8 mouse cellular contexts compared by ENCODE assay signal in the genomic region with DNA sequence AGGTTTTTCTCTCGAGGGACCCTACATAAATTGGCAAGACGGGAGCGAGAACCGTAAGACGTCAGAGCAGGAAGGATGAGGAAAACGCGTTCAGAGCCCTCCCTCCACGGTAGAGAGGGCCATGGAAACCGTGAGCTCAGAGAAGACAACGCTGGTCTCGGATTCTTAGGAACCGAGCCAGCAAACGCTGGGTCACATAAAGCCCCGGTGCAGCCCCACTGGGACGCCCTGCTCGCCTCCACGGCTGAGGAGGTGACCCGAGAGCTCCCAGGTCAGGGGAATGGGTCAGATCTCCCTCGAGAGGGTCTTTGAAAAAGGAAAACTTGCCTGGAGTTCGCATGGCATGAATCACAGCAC. TPM values are rescaled to one million over a fixed set of nuclear protein-coding genes. Genes with fewer than 3 reads are reported as not detected.
DNase-seq lines count a peak whose midpoint lies in the region; ATAC-seq and TF ChIP-seq lines count a peak whose summit lies in the region.

No protein-coding gene starts in this region.

- TF ChIP-seq POLR2A in bone marrow macrophage, adult 2 months (IDR thresholded peaks at IDR 0.05; ENCODE audit: borderline replicate concordance, low read depth, low read length), result no peak
- no peak for TF ChIP-seq POLR2A in liver, adult 2 months (IDR thresholded peaks at IDR 0.05; ENCODE audit: extremely low read depth, insufficient read depth, low read length)
- no peak for TF ChIP-seq POLR2A in small intestine, adult 2 months (IDR thresholded peaks at IDR 0.05; ENCODE audit: low read depth, low read length)

- no peaks in the 10 kb centered on the region for H3K4me1 ChIP-seq in kidney, embryonic 14.5 days (ENCODE audit: control insufficient read depth, insufficient read depth, low read length)
- H3K4me1 ChIP-seq in bone marrow macrophage, adult 2 months (ENCODE audit: control insufficient read depth, insufficient read depth, low read length), result peaks cover 17% of the 10 kb centered on the region
- 0 out of 2 replicates have a peak, but pooled peaks cover 2% of the 10 kb centered on the region for H3K4me1 ChIP-seq in forebrain, postnatal 0 days (ENCODE audit: insufficient read depth)
- peaks cover 12% of the 10 kb centered on the region for H3K4me1 ChIP-seq in liver, adult 2 months (ENCODE audit: control insufficient read depth, insufficient read depth, low read length)
- H3K4me1 ChIP-seq in small intestine, adult 2 months (ENCODE audit: control insufficient read depth, insufficient read depth, insufficient read length, low read length), result peaks cover 2% of the 10 kb centered on the region; the same call in 1 of the 2 replicates

- no peak for TF ChIP-seq CTCF in bone marrow macrophage, adult 2 months (IDR thresholded peaks at IDR 0.05; ENCODE audit: low read depth, low read length)
- no peak for TF ChIP-seq CTCF in forebrain, postnatal 0 days (IDR thresholded peaks at IDR 0.05; ENCODE audit: low read depth)
- TF ChIP-seq CTCF in liver, adult 2 months (IDR thresholded peaks at IDR 0.05; ENCODE audit: low read depth, low read length), result no peak
- no peak for TF ChIP-seq CTCF in small intestine, adult 2 months (IDR thresholded peaks at IDR 0.05; ENCODE audit: extremely low read depth, insufficient read length, insufficient replicate concordance, low read depth, low read length)

- peak overlapping the region; percentile 47; the same call in 1 of the 2 replicates for H3K27ac ChIP-seq in kidney, embryonic 14.5 days (ENCODE audit: low read depth, low read length)
- peak overlapping the region; percentile 30 for H3K27ac ChIP-seq in bone marrow macrophage, adult 2 months (ENCODE audit: insufficient read depth, low read depth, low read length)
- peak overlapping the region; percentile 70 for H3K27ac ChIP-seq in forebrain, postnatal 0 days (ENCODE audit: low read depth, low read length)
- peak overlapping the region; percentile 71 for H3K27ac ChIP-seq in liver, adult 2 months (replicated peaks; ENCODE audit: insufficient read depth, low read depth, low read length)
- no peak overlapping the region for H3K27ac ChIP-seq in small intestine, adult 2 months (ENCODE audit: insufficient read depth, low read depth, low read length)

- peak overlapping the region; percentile 65 for H3K4me3 ChIP-seq in kidney, embryonic 14.5 days (ENCODE audit: low read length)
- H3K4me3 ChIP-seq in bone marrow macrophage, adult 2 months (ENCODE audit: insufficient read depth, low read length), result peak overlapping the region; percentile 79
- peak overlapping the region; percentile 72 for H3K4me3 ChIP-seq in forebrain, postnatal 0 days (ENCODE audit: low read depth, low read length)
- peak overlapping the region; percentile 97 for H3K4me3 ChIP-seq in liver, adult 2 months (ENCODE audit: insufficient read depth, low read depth, low read length)
- peak overlapping the region; percentile 78 for H3K4me3 ChIP-seq in small intestine, adult 2 months (ENCODE audit: low read depth, low read length)

- H3K36me3 ChIP-seq in kidney, embryonic 14.5 days (ENCODE audit: control insufficient read depth, insufficient read depth, low read length), result peaks cover 19% of the 10 kb centered on the region
- H3K36me3 ChIP-seq in forebrain, postnatal 0 days (ENCODE audit: insufficient read depth), result peaks cover 18% of the 10 kb centered on the region
- H3K36me3 ChIP-seq in liver, adult 2 months (ENCODE audit: control insufficient read depth, insufficient read depth, low read length), result peaks cover 14% of the 10 kb centered on the region
- H3K36me3 ChIP-seq in small intestine, adult 2 months (ENCODE audit: control insufficient read depth, insufficient read depth, low read length), result peaks cover 6% of the 10 kb centered on the region; the same call in 1 of the 2 replicates

- H3K27me3 ChIP-seq in kidney, embryonic 14.5 days (ENCODE audit: control insufficient read depth, insufficient read depth, low read length), result no peaks in the 10 kb centered on the region
- H3K27me3 ChIP-seq in forebrain, postnatal 0 days (ENCODE audit: insufficient read depth, low read length), result no peaks in the 10 kb centered on the region
- H3K27me3 ChIP-seq in liver, adult 2 months (ENCODE audit: control insufficient read depth, insufficient read depth, low read length), result no peaks in the 10 kb centered on the region
- H3K27me3 ChIP-seq in small intestine, adult 2 months (ENCODE audit: control insufficient read depth, insufficient read depth, low read length), result no peaks in the 10 kb centered on the region

- H3K4me2 ChIP-seq in kidney, embryonic 14.5 days (replicated peaks; ENCODE audit: low read depth, low read length), result peak overlapping the region; percentile 68
- H3K4me2 ChIP-seq in forebrain, postnatal 0 days (ENCODE audit: low read depth), result peak overlapping the region; percentile 72

- WGBS in kidney, embryonic 14.5 days, result 2% methylated on average over 20 of the region's 20 CpGs
- WGBS in forebrain, postnatal 0 days, result 2% methylated on average over 20 of the region's 20 CpGs
- WGBS in liver, adult 2 months, result 1% methylated on average over 20 of the region's 20 CpGs
- WGBS in small intestine, adult 2 months, result under 1% methylated on average over 20 of the region's 20 CpGs

- ATAC-seq in kidney, embryonic 14.5 days (ENCODE audit: low FRiP score, low TSS enrichment), result peak; percentile 21; the same call in 1 of the 2 replicates
- peak; percentile 87 for ATAC-seq in forebrain, postnatal 0 days

- peak overlapping the region; percentile 72 for H3K9ac ChIP-seq in kidney, embryonic 14.5 days (ENCODE audit: low read depth, low read length)
- peak overlapping the region; percentile 58 for H3K9ac ChIP-seq in forebrain, postnatal 0 days
- H3K9ac ChIP-seq in liver, adult 2 months (ENCODE audit: low read depth, low read length), result peak overlapping the region; percentile 93

- H3K9me3 ChIP-seq in kidney, embryonic 14.5 days (ENCODE audit: control insufficient read depth, low read length), result no peaks in the 10 kb centered on the region
- H3K9me3 ChIP-seq in forebrain, postnatal 0 days (ENCODE audit: low read length), result no peaks in the 10 kb centered on the region

- peaks cover 4% of the 10 kb centered on the region; the same call in 1 of the 2 replicates for H3K79me2 ChIP-seq in liver, adult 2 months (ENCODE audit: control insufficient read depth, insufficient read depth, low read length)

- DNase-seq in kidney, postnatal 25 days, result no peak
- no peak for DNase-seq in forebrain, postnatal 0 days
- no peak for DNase-seq in liver, adult 2 months (ENCODE audit: extremely low read depth, low read depth, low spot score)
- DNase-seq in adrenal gland, postnatal 4 days (ENCODE audit: low spot score in 2 of 2), result no peak
- DNase-seq in layer of hippocampus, adult 11-12 months (ENCODE audit: low spot score), result no peak

RNA-seq across cellular contexts. Expression of a gene that starts 0.4 kb away (rescaled TPM):
- 91.2 and 98.2 TPM in 2 replicates for polyA plus RNA-seq in kidney, embryonic 14.5 days (2014; fragmentation: Nextera tagmentation; extraction: Ambion mirVana)
- 20.5 and 22.7 TPM in 2 replicates for polyA plus RNA-seq in bone marrow macrophage, adult 2 months (2012; ENCODE audit: insufficient read depth, insufficient read length, missing spikeins)
- 28.6 and 42.4 TPM in 2 replicates for total RNA-seq in forebrain, postnatal 0 days (2014; rRNA removed)
- 75.0 and 83.5 TPM in 2 replicates for polyA plus RNA-seq in forebrain, postnatal 0 days (2015; fragmentation: Nextera tagmentation; extraction: Ambion mirVana)
- total RNA-seq in liver, adult 2 months (2014; rRNA removed), result 33.7 and 38.5 TPM in 2 replicates
- polyA plus RNA-seq in liver, adult 2 months (2012; rRNA removed), result 33.9 and 35.3 TPM in 2 replicates
- polyA plus RNA-seq in small intestine, adult 2 months (2012; rRNA removed), result 11.3 and 13.5 TPM in 2 replicates
- total RNA-seq in adrenal gland, postnatal 4 days (2021), result 10 to 100 TPM; 48.3 to 52.8 TPM

RNA-seq across cellular contexts. Expression of a gene that starts 16.1 kb away (rescaled TPM):
- 0.46 and 0.57 TPM in 2 replicates for polyA plus RNA-seq in kidney, embryonic 14.5 days (2014; fragmentation: Nextera tagmentation; extraction: Ambion mirVana)
- polyA plus RNA-seq in bone marrow macrophage, adult 2 months (2012; ENCODE audit: insufficient read depth, insufficient read length, missing spikeins), result 0.99 TPM in 2 replicates
- total RNA-seq in forebrain, postnatal 0 days (2014; rRNA removed), result 0.15 and 0.33 TPM in 2 replicates
- 0.18 TPM in 1 of 2 replicates, not detected in the other for polyA plus RNA-seq in forebrain, postnatal 0 days (2015; fragmentation: Nextera tagmentation; extraction: Ambion mirVana)
- total RNA-seq in liver, adult 2 months (2014; rRNA removed), result 0.54 TPM in 1 of 2 replicates, not detected in the other
- 0.65 and 0.71 TPM in 2 replicates for polyA plus RNA-seq in liver, adult 2 months (2012; rRNA removed)
- polyA plus RNA-seq in small intestine, adult 2 months (2012; rRNA removed), result 0.56 and 0.86 TPM in 2 replicates
- 1 to 10 TPM; 2.0 to 3.1 TPM for total RNA-seq in adrenal gland, postnatal 4 days (2021)

RNA-seq across cellular contexts. Expression of a gene that starts 31.3 kb away (rescaled TPM):
- 2.4 and 2.8 TPM in 2 replicates for polyA plus RNA-seq in kidney, embryonic 14.5 days (2014; fragmentation: Nextera tagmentation; extraction: Ambion mirVana)
- polyA plus RNA-seq in bone marrow macrophage, adult 2 months (2012; ENCODE audit: insufficient read depth, insufficient read length, missing spikeins), result 20.0 and 22.0 TPM in 2 replicates
- 0.23 TPM in 1 of 2 replicates, not detected in the other for total RNA-seq in forebrain, postnatal 0 days (2014; rRNA removed)
- polyA plus RNA-seq in forebrain, postnatal 0 days (2015; fragmentation: Nextera tagmentation; extraction: Ambion mirVana), result 0.33 and 0.59 TPM in 2 replicates
- 0.55 and 2.3 TPM in 2 replicates for total RNA-seq in liver, adult 2 months (2014; rRNA removed)
- 2.7 and 2.8 TPM in 2 replicates for polyA plus RNA-seq in liver, adult 2 months (2012; rRNA removed)
- 2.1 and 2.5 TPM in 2 replicates for polyA plus RNA-seq in small intestine, adult 2 months (2012; rRNA removed)
- total RNA-seq in adrenal gland, postnatal 4 days (2021), result 1 to 10 TPM; 1.4 to 1.8 TPM
